12 mouse cellular contexts compared by ENCODE assay signal in the genomic region with DNA sequence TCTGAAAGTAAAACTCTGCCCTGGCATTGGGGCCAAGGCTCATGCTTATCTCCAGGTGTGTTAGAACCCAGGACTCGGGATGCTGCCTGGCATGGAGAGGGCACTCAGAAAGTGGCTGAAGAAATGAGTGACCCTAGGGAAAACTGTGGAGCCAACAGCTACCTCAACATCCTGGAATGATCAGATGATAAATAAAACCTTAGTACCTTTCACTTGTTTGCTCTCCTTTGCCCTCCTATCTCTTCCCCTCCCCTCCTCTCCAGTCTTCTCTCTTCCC.
DNase-seq lines count a peak whose midpoint lies in the region; ATAC-seq lines count a peak whose summit lies in the region.
"Had no signal": no experiment of that assay in that cellular context is flagged by ENCODE, and none has a peak within 500 bp of the region (broad histone marks: within the 10 kb centered on the region; RNA-seq: fewer than 3 reads in every experiment).

No protein-coding gene starts in this region.

- H3K9me3 ChIP-seq in heart, embryonic 12.5 days (replicated peaks) = no peaks in the 10 kb centered on the region
- no peaks in the 10 kb centered on the region for H3K9me3 ChIP-seq in embryonic facial prominence, embryonic 11.5 days (replicated peaks; ENCODE audit: control insufficient read depth, low read length)
- H3K9me3 ChIP-seq in hindbrain, embryonic 10.5 days = no peaks in the 10 kb centered on the region
- H3K9me3 ChIP-seq in midbrain, embryonic 12.5 days = no peaks in the 10 kb centered on the region
- H3K9me3 ChIP-seq in limb, embryonic 10.5 days (replicated peaks) = no peaks in the 10 kb centered on the region
- H3K9me3 ChIP-seq: stomach, embryonic 15.5 days had no signal

- H3K4me3 ChIP-seq in heart, embryonic 12.5 days = no peak overlapping the region
- H3K4me3 ChIP-seq in embryonic facial prominence, embryonic 11.5 days (ENCODE audit: low read depth, low read length) = no peak overlapping the region
- H3K4me3 ChIP-seq in hindbrain, embryonic 10.5 days = no peak overlapping the region
- H3K4me3 ChIP-seq in midbrain, embryonic 12.5 days = no peak overlapping the region
- H3K4me3 ChIP-seq in limb, embryonic 10.5 days = no peak overlapping the region
- H3K4me3 ChIP-seq: heart, adult 2 months; stomach, embryonic 15.5 days had no signal

- H3K36me3 ChIP-seq in heart, embryonic 12.5 days = no peaks in the 10 kb centered on the region
- H3K36me3 ChIP-seq in embryonic facial prominence, embryonic 11.5 days (replicated peaks; ENCODE audit: control insufficient read depth, insufficient read depth, low read depth, low read length) = no peaks in the 10 kb centered on the region
- no peaks in the 10 kb centered on the region for H3K36me3 ChIP-seq in hindbrain, embryonic 10.5 days
- H3K36me3 ChIP-seq in midbrain, embryonic 12.5 days = no peaks in the 10 kb centered on the region
- H3K36me3 ChIP-seq in limb, embryonic 10.5 days = no peaks in the 10 kb centered on the region
- H3K36me3 ChIP-seq: stomach, embryonic 15.5 days had no signal

- WGBS in heart, embryonic 12.5 days = 41% methylated on average over 1 of the region's 1 CpGs
- WGBS in embryonic facial prominence, embryonic 11.5 days = 71% methylated on average over 1 of the region's 1 CpGs
- 16% methylated on average over 1 of the region's 1 CpGs for WGBS in hindbrain, embryonic 10.5 days
- 25% methylated on average over 1 of the region's 1 CpGs for WGBS in midbrain, embryonic 12.5 days
- 85% methylated on average over 1 of the region's 1 CpGs for WGBS in limb, embryonic 10.5 days

- intact Hi-C loops in heart, postnatal 14 days (cut with DNase I) = no loop called here

- no peak overlapping the region for H3K4me2 ChIP-seq in heart, embryonic 12.5 days
- H3K4me2 ChIP-seq in embryonic facial prominence, embryonic 11.5 days (ENCODE audit: low read depth, low read length) = no peak overlapping the region
- H3K4me2 ChIP-seq in midbrain, embryonic 12.5 days (replicated peaks) = peak overlapping the region; percentile 19; the same call in 1 of the 2 replicates
- H3K4me2 ChIP-seq: stomach, embryonic 15.5 days had no signal

- no peak overlapping the region for H3K27ac ChIP-seq in heart, embryonic 12.5 days (ENCODE audit: poor library complexity, severe bottlenecking)
- H3K27ac ChIP-seq in embryonic facial prominence, embryonic 11.5 days (replicated peaks; ENCODE audit: low read depth, low read length) = no peak overlapping the region
- H3K27ac ChIP-seq in hindbrain, embryonic 10.5 days = peak overlapping the region; percentile 85
- peak overlapping the region; percentile 52 for H3K27ac ChIP-seq in midbrain, embryonic 12.5 days (replicated peaks)
- no peak overlapping the region for H3K27ac ChIP-seq in limb, embryonic 10.5 days
- H3K27ac ChIP-seq: heart, adult 2 months; macrophage; stomach, embryonic 15.5 days had no signal

- no peaks in the 10 kb centered on the region for H3K27me3 ChIP-seq in heart, embryonic 12.5 days (replicated peaks)
- no peaks in the 10 kb centered on the region for H3K27me3 ChIP-seq in embryonic facial prominence, embryonic 11.5 days (ENCODE audit: control insufficient read depth, insufficient read depth, low read length)
- no peaks in the 10 kb centered on the region for H3K27me3 ChIP-seq in hindbrain, embryonic 10.5 days (ENCODE audit: insufficient read depth, poor library complexity, severe bottlenecking)
- no peaks in the 10 kb centered on the region for H3K27me3 ChIP-seq in midbrain, embryonic 12.5 days
- no peaks in the 10 kb centered on the region for H3K27me3 ChIP-seq in limb, embryonic 10.5 days (ENCODE audit: low read depth, poor library complexity, severe bottlenecking)
- H3K27me3 ChIP-seq: stomach, embryonic 15.5 days had no signal

- DNase-seq in heart, postnatal 14 days = no peak
- DNase-seq in embryonic facial prominence, embryonic 11.5 days (ENCODE audit: low spot score) = no peak
- no peak for DNase-seq in hindbrain, embryonic 10.5 days (ENCODE audit: low spot score)
- no peak for DNase-seq in embryo, embryonic 9.5 days (ENCODE audit: extremely low spot score)
- DNase-seq in limb, embryonic 10.5 days (ENCODE audit: low spot score) = no peak
- no peak for DNase-seq in right cerebral cortex, adult 2 months (ENCODE audit: low spot score in 2 of 2)
- DNase-seq: thymus, postnatal 14 days had no signal

- 0 out of 2 replicates have a peak, but pooled peaks have one; percentile 36 for ATAC-seq in heart, embryonic 12.5 days (ENCODE audit: insufficient number of reproducible peaks, low FRiP score)
- peak; percentile 49; the same call in 1 of the 2 replicates for ATAC-seq in embryonic facial prominence, embryonic 11.5 days (replicated peaks; ENCODE audit: insufficient number of reproducible peaks, low FRiP score, low TSS enrichment, low read depth)
- no peak; the same call in 1 of the 2 replicates for ATAC-seq in midbrain, embryonic 12.5 days (ENCODE audit: low FRiP score, low read depth)

- H3K4me1 ChIP-seq in heart, embryonic 12.5 days (replicated peaks) = peaks cover 11% of the 10 kb centered on the region
- H3K4me1 ChIP-seq in embryonic facial prominence, embryonic 11.5 days (ENCODE audit: control insufficient read depth, insufficient read depth, low read length) = no peaks in the 10 kb centered on the region
- peaks cover 34% of the 10 kb centered on the region for H3K4me1 ChIP-seq in hindbrain, embryonic 10.5 days (replicated peaks)
- H3K4me1 ChIP-seq in midbrain, embryonic 12.5 days = peaks cover 34% of the 10 kb centered on the region
- peaks cover 14% of the 10 kb centered on the region for H3K4me1 ChIP-seq in limb, embryonic 10.5 days
- H3K4me1 ChIP-seq: stomach, embryonic 15.5 days had no signal

- H3K9ac ChIP-seq in heart, embryonic 12.5 days = no peak overlapping the region
- H3K9ac ChIP-seq in embryonic facial prominence, embryonic 11.5 days (replicated peaks; ENCODE audit: low read length) = no peak overlapping the region
- H3K9ac ChIP-seq in midbrain, embryonic 12.5 days (replicated peaks) = no peak overlapping the region
- H3K9ac ChIP-seq: stomach, embryonic 15.5 days had no signal

Comparison
In these comparisons a context has a peak if more than half of its experiments do, and no peak if none do; other contexts are left out.
1. H3K27ac ChIP-seq: peak in hindbrain, embryonic 10.5 days (single experiment) and midbrain, embryonic 12.5 days (single experiment); none in heart, embryonic 12.5 days (single experiment), embryonic facial prominence, embryonic 11.5 days (single experiment) and limb, embryonic 10.5 days (single experiment).